Mouse (Mus musculus): Measurements from ENCODE around the gene Oit3.
"Not testable (repeated sequence)": the region's sequence is repeated elsewhere in the genome, so short reads cannot be mapped to it uniquely, and the experiment has no call there.

Gene Oit3

DNA sequence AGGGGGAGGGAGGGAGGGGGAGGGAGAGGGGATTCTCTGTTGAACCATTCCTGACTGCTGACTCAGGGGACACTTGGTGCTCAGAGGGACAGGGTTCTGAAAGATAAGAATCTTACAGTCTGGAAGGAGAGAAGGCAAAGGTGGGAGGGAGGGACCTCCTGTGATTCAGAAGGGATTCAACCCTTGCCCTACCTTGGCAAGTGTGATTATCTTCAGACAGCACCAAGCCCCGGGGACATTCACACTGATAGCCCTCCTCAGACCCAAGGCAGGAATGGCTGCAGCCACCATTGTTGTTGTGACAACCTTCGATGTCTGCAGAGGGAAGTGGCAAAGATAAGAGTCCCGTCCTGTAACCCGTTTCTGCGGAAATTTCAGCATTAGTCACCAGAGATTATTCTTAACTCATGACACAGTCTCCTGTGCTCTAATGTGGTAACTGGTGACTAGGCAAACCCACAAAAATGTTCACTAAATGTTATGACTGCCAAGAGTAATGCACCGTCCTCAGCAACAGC lies 10.8 kb downstream of the Oit3 start:
- peak; percentile 65 for DNase-seq (ENCODE audit: extremely low read depth, insufficient read length, low spot score)

DNA sequence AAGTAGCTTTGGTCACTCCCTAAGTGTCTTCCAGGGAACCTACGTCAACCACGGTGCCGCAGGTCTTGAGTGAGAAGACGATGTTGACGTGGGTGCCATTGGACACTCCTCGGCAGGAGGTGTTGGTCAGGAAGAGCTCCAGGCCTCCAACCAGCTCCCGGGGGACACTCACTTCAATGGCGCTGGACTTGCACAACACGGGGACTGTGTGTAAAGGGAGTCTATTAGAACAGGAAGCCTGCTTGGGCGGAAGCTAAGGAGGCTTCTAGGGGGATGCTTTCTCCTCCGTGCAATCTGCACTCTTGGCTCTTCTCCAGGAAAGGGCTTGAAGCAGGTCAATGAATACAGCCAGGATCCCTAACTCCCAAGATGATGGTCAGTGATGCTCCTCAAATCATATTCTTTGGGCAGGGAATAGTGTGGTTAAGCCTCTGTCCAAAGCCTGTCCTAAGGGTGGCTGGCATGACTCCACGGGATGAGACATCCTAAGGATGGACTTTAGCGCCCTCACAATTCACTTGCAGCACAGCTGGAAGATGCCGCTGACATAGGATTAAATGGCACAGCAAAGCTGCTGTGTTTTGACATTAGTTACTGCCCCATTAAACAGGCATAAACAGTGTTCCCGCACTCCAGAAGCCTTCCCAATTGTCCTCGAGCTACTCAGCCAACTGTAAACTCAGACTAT lies 12.0 kb downstream of the Oit3 start:
- DNase-seq (ENCODE audit: extremely low read depth, insufficient read length, low spot score) = no peak

DNA sequence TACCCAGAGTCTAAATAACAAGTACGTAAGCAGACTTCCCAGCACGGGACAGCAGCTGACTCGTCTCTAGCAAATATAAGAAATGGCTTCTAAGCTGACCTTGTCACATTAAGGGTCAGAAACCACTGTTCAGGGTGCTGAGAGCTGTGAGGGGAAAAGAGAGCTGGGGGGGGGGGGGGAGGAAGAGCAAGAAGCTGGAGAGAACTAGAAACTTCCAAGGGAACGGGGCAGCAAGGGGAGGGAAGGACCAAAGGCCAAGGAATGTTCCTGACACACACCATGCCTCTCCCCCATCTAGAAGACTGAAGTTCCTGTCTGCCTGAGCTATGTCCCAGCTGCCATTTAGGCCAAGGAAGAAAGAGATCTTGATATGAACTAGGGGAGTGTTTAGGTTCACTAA lies 15.2 kb downstream of the Oit3 start:
- DNase-seq (ENCODE audit: extremely low read depth, insufficient read length, low spot score) = no peak

DNA sequence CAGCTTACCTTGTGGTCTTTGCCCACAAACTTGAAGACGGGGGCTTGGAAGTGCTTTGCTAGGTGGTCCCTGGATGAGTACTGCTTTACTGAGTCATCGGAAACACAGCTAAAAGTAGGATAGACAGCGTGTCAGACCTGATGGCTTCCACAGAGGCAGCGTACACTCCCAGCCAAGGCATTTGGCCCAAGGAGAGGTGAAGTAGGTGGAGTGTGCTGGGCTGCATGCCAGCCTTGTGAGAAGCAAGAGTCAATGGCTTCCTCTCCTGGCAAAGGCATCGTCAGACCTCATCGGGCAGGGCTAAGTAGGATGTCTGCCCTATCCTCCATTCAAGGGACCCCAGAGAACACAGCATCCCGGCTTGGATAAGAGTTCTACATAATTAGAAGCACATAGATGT lies 16.2 kb downstream of the Oit3 start:
- peak; percentile 28 for DNase-seq (ENCODE audit: extremely low read depth, insufficient read length, low spot score)

DNA sequence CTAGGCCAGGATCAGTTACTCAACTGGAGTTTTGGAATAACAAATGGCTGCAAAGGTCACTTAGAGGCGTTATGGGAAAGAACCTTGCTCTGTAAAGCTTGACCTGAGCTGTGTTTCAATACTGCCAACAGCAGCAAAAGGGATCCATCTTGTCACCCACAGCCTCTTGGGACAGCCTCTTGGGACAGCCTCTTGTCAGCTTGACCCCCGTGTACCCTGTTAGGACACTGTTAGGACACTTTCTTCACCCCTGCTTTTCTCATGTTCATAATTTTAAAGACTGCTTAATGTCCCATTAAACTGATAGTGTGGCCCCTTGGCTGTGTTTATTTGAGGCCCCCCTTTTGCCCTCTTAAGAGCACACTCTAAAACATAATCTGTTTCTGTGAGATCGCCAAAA lies 17.1 kb downstream of the Oit3 start:
- DNase-seq (ENCODE audit: extremely low read depth, insufficient read length, low spot score) = no peak

DNA sequence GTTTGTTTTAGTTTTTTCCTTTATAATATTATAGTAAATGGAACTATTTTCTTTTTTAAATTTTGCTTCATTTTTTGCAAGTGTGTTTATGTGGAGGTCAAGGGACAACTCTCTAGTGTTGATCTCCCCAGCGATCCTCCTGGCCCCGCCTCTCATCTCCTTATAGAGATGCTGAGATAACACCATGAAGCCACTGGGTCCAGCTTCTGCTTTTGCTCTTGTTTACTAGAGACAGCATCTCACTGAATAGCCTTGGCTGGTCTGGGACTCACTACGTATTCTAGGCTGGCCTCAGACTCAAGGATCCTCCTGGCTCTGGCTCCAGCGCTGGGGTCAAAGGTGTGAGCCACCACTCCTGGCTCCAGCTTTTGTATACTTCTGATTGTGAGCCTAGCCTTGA lies 22.1 kb downstream of the Oit3 start:
- DNase-seq (ENCODE audit: extremely low read depth, insufficient read length, low spot score) = no peak

DNA sequence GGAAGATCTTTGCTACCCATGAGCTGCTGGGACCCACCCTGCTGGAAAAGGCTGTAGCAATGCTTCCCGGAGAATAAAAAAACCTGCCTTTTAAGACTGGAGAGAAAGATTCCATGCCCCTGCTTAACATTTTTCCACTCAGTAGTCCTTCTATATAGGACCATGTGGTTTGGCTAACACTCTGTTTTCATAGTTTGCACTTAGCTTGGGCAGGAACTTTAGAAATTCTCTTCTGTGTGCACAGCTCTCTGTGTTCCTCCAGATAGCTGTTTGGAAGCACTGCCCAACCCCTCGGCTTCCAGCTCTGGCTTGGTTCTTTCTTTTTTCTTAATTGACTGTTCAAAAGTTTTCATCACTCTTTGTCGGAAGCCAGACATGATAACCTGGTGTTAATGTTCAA lies 25.0 kb downstream of the Oit3 start:
- no peak for DNase-seq (ENCODE audit: extremely low read depth, insufficient read length, low spot score)

DNA sequence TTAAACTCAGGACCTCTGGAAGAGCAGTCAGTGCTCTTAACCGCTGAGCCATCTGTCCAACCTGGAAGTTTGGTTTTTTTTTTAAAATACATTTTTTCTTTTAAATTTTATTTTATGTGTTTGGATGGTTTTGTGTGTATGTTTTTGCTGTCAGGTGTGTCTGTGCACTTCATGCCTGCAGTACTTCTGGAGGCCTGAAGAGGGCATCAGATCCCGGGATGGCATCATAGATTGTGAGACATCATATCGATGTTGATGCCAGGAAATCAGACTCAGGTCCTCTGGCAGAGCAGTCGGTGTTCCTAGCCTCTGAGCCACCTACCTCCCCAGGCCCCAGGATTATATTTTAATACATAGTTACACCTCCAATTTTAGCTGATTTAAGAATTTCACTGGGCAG lies 27.9 kb downstream of the Oit3 start:
- DNase-seq (ENCODE audit: extremely low read depth, insufficient read length, low spot score) = no peak

DNA sequence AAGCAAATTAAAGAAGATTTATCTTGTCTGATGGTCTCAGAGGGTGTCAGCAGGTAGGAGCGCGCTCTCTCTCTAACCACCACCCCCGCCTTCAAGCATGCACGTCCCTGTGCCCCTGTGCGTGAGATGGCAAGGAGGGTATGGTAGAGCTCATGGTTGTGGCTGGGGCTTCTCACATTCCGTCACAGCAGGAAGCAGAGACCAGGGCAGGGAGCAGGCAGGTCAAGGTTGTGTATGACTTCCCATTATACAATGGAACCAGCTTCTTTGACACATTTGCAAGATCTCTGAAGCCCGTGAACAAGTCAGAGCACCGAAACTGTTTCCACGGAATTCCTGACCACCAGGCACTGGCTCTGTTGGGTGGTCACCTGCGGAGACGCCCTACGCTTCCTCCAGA lies 31.3 kb downstream of the Oit3 start:
- no peak for DNase-seq (ENCODE audit: extremely low read depth, insufficient read length, low spot score)

DNA sequence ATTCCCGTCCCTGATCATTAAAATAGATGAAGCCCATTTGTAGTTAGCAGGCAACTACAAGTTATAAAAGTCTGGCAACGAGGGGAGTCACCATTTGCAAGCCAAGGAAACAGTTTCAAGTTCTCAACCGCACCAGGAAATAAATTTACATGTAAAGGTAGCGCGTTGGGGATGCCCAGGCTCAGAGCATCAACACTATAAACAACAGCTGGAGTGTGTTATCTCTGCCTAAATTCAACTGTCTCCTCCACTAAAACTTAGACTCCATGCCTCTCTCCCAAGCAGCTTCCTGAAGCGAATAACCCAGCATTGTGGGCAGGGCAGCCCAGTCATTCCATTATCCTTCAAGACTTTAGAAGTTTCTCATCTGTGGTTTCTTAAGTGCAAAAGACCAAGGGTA lies 33.1 kb downstream of the Oit3 start:
- DNase-seq (ENCODE audit: extremely low read depth, insufficient read length, low spot score) = no peak

DNA sequence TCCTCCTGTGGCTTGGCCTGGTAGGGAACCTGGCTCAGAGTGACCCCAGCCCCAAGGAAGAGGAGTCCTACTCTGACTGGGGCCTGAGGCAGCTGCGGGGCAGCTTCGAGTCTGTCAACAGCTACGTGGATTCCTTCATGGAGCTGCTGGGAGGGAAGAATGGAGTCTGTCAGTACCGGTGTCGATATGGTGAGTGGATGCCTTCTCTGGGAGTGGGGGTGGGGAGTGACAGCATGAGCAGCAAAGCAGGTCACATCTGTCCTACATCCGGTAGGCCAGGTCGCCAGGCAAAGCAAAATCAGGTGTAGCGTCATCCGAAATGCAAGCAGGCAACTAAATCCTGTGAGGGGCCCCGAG lies 37.8 kb downstream of the Oit3 start:
- DNase-seq (ENCODE audit: extremely low read depth, insufficient read length, low spot score) = no peak

DNA sequence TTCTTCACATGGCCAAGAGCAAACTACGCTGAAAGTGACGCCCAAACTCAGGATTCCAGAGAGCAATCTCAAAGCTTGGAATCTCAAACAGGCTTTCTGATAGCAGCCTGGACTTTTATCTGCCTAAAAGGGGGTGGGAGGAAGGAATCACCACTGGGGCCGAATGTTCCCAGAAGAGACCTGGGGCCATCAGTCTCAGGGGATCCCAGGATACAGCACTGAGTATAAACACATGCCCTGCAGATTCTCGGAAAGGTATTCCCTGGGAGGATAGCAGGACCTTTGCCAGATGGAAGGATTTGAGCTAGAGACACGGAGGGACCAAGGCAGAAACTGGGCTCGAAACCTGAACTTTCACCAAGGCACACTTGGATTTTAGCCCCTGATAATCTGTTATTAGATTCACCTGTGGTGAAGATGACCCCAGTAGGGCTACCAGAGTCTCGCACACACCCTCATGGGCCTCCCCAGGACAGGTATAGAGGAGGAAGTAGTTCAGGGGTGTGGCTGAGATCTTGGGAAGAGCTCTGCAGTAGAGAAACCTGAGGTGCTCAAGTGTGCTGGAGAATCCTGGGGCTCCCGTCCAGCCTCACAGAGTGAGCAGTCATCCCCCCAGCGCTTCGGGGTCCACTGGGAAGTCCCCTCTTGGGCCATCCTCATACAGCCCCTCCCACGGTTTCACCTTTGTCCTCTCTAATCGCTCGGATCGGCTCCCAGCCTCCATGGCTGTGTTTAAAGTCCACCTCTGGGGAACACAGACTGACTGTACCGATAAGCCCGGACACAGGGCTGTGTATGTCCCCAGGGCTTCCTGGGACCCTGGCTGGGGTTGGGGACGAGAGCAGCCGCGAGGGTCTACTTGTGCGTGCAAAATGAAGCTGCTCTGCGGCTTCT lies 38.4 kb downstream of the Oit3 start, which contains the start of gene Pla2g12b:
TSS of gene Pla2g12b (plus strand) at position 762 of the 894 bp plus-strand sequence.
- no peak for DNase-seq (ENCODE audit: extremely low read depth, insufficient read length, low spot score)

DNA sequence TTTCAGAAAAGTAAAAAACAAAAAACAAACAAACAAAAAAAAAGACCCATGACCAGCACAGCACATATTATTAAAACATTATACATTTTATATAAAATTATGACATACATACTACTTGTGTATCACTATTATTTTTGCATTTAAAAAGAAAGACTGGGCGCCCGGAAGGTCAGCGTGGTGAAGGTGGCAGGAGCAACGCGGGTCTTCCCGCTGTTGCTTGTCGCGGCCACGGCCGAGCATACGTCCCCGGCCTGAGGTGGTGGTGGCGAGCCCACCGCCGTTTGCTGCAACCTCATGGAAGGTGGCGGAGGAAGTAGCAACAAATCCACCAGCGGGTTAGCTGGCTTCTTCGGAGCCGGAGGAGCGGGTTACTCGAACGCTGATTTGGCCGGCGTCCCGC lies 46.1 kb downstream of the Oit3 start, which contains the start of gene Gm10273:
TSS of gene Gm10273 (plus strand) at position 172 of the 400 bp plus-strand sequence.
- not testable (repeated sequence) for DNase-seq (ENCODE audit: extremely low read depth, insufficient read length, low spot score)

DNA sequence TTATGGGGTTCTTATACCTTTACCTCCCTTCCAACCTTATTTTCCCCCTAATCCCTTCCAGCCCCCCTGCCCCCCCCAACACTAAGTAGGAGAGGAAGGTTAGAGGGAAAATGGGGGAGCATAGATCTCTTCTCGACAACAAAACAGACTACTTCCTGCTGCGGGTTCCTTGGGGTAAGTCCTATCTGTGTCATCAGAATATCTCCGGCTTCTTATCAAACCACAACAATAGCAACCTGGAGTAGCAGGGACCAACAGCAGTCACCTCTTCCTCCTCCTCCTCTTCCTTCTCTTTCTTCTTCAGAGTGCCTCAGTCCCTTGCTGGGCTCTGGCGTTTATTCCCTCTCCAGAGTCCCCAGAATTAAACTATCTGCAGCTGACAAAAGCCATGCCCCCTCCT lies 49.7 kb downstream of the Oit3 start:
- no peak for DNase-seq (ENCODE audit: extremely low read depth, insufficient read length, low spot score)

DNA sequence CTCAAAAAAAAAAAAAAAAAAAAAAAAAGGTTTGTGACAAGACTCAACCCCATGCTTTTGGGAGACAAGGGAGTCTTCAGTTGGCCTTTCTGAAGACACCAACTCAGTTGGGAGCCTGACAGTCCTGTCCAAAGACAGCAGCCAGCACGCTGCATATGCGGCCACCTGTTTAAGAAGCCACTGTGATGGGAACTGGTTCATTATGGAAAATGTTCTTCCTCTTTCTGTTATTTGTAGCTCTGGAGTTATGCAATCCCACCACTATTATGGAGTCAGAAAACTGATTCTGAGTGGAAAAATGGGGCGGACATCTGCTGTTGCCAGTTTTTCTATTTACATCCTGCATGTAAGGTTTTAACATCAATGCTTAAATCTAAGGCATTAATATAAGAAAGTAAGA lies 51.9 kb downstream of the Oit3 start:
- DNase-seq (ENCODE audit: extremely low read depth, insufficient read length, low spot score) = no peak

DNA sequence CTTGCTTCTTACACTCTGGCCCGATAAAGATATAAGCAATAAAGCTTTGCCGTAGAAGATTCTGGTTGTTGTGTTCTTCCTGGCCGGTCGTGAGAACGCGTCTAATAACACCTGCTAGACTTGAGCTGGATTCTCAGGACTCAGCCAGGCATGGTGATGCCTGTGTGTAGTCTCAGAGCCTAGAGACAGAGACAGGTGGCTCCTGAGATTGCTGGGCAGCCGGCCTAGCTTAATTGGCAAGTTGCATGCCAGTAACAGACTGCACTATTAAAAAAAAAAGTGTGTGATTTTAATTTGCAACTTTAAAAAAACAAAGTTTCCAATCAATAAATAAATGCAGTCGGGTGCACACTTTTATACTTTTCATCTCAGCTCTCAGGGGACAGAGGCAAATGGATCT lies 54.6 kb downstream of the Oit3 start:
- no peak for DNase-seq (ENCODE audit: extremely low read depth, insufficient read length, low spot score)

DNA sequence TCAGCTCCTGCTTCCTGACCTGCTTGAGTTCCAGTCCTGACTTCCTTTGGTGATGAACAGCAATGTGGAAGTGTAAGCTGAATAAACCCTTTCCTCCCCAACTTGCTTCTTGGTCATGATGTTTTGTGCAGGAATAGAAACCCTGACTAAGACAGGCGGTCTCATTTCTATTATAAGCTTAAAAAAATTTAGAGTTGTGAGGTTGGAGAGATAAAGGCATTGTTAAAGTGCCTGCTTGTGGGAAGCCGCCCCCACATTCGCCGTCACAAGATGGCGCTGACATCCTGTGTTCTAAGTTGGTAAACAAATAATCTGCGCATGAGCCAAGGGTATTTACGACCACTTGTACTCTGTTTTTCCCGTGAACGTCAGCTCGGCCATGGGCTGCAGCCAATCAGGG lies 60.0 kb downstream of the Oit3 start:
- DNase-seq (ENCODE audit: extremely low read depth, insufficient read length, low spot score) = not testable (repeated sequence)

DNA sequence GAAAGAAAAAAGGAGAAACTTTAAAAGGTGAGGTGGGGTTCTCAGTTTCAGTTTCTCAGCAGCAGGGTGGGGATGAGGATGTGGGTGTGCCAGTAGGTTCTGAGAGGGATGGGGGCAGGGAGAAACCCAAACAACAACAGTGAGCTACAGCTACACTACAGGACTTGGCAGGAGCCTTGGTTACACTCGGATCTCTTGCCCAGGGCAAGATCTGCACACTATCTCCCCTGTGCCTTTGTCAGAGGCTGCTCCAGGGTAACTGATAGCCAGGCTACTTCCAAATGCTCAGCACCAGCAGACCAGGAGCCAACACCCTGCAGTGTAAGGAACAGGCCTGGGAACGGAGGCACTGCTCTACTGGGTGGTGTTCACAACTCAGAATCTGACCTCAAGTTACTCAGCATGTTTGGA lies 61.2 kb downstream of the Oit3 start:
- DNase-seq (ENCODE audit: extremely low read depth, insufficient read length, low spot score) = no peak

DNA sequence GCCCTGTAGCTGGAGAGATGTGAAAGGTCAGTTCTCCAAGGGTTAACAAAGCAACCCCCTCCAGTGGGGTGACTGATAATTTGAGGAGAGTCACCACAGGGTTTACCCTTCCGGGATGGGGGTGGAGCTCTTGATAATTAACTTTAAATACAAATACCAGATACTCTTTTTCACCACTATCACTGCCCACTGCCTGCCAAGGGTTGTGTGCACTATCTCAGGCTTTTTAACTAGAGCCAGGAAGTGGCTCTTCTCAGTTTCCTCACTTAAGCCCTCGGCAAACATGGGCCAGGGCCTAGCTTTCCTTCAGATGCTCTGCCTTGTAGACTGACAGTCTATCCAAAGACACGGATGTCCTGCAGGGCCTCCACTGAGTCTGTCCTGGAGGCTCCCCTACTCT lies 61.7 kb downstream of the Oit3 start:
- no peak for DNase-seq (ENCODE audit: extremely low read depth, insufficient read length, low spot score)

DNA sequence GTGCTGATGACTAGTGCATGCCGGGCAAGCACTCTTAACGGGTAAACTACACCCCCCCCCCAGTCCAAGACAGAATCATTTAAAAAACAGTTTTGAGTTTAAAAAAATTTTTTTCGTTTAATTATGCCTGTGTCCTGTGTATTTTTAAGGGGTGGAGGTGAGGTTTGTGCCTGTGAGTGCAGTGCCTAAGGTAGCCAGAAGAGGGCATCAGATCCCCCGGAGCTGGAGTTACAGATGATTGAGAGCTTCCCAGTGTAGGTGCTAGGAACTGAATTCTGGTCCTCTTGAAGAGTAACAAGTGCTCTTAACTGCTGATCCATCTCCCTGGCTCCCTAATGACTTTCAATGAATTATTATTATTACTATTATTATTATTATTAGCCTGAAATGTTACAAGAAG lies 62.9 kb downstream of the Oit3 start:
- no peak for DNase-seq (ENCODE audit: extremely low read depth, insufficient read length, low spot score)

DNA sequence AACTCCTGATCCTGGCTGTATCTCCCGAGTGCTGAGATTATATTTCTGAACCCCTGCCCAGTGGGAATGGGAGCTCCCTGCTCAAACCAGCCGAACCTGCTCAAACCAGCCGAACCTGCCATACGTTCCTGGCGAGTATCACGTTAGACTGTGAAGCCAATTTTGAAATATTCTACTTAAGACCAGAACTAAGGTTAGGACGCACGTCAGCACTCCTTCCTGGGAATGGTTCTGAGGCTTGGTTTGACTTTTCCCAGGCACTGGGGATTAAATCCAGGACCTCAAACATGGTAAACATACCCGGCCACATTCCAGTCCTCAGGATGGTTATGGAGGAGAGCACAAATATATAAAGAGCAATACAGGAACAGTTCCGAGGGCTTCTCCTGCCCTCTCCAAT lies 63.7 kb downstream of the Oit3 start:
- DNase-seq (ENCODE audit: extremely low read depth, insufficient read length, low spot score) = no peak
